Mouse (Mus musculus) MEL (cell line): ENCODE measurements at regions not wholly inside any gene's neighbourhood (a gene's known extent, or its start where the extent isn't known, plus 50 kb on each side); places are given as distances from the start of the nearest gene placed in this dataset.

Source experiments
- CTCF ChIP-seq, 3 experiments: IDR thresholded peaks in 2 of 3; conservative IDR thresholded peaks in 1 of 3; 2 replicates each; pipeline ENCODE4 v1.5.1; 2011 to 2012; ENCODE audit warnings: low read length in 3 of 3, low read depth in 2 of 3, mild to moderate bottlenecking in 2 of 3, improper control_type of control experiment in 1 of 3, inconsistent platforms in 1 of 3, mixed read lengths in 1 of 3, moderate library complexity in 1 of 3; ENCODE audit not compliant: control insufficient read depth in 1 of 3, insufficient read depth in 1 of 3, poor library complexity in 1 of 3, severe bottlenecking in 1 of 3
- ZKSCAN1 ChIP-seq: IDR thresholded peaks from 2 replicates; pipeline ENCODE4 v1.6.1; 2012; ENCODE audit warnings: low read depth, mild to moderate bottlenecking, inconsistent platforms, low read length, improper control_type of control experiment, moderate library complexity

GRCm38 (mm10) chr13:94670961-94671360 is 117.7 kb upstream of the Tbca start:
- no peak for TF ChIP-seq CTCF (IDR thresholded peaks at IDR 0.05 in 2 of 3, conservative IDR thresholded peaks at IDR 0.05 in 1 of 3; ENCODE audit: control insufficient read depth in 1 of 3, insufficient read depth in 1 of 3, low read depth in 2 of 3, low read length in 3 of 3, poor library complexity in 1 of 3, severe bottlenecking in 1 of 3)
- TF ChIP-seq ZKSCAN1, result no peak
